9 mouse cellular contexts compared by ENCODE assay signal in the genomic region with DNA sequence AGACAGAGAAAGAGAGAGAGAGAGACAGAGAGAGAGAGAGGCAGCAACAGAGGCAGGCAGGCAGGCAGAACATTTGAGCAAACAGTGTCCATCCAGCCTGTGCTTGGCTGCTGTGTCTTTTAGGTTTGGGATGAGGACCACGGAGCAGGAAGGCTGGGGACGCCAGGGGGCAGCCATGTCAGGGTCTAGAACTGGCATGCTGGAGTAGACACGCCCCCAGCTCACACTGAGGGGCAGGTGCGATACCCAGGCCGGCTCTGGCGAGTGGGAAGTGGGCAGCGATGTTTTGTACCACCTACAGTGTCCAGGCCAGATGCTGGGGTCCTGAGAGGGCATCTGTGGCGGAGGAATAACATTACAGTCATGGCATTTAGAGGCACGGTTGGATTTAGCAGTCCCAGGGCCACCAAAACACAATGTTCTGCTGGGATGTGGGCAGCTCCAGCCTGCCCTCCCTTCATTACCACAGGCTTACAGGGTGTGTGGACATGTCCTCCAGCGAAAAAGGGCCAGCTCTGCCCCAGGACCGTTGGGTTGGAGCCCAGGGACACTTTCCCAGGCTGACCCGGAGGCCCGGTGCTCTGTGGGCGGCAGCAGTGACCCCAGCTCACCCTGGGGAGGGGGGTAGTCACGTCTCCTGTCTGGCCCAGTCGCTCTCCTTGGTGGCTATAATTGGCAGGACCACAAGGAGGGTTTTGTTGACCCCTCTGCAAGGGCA.
A peak's percentile ranks its signal among the peaks of the same experiment; 100 is the strongest.
DNase-seq lines count a peak whose midpoint lies in the region; ATAC-seq and TF ChIP-seq lines count a peak whose summit lies in the region.
"Had no signal": no experiment of that assay in that cellular context is flagged by ENCODE, and none has a peak within 500 bp of the region (broad histone marks: within the 10 kb centered on the region; RNA-seq: fewer than 3 reads in every experiment).

No protein-coding gene starts in this region.

- no peaks in the 10 kb centered on the region for H3K27me3 ChIP-seq in heart, postnatal 0 days (ENCODE audit: control insufficient read depth, insufficient read depth, low read length)

- H3K4me3 ChIP-seq in heart, postnatal 0 days (ENCODE audit: low read depth, low read length), result no peak overlapping the region
- H3K4me3 ChIP-seq: erythroblast, embryonic 14.5 days had no signal

- TF ChIP-seq CTCF in heart, postnatal 0 days (IDR thresholded peaks at IDR 0.05; ENCODE audit: low read depth), result peak; percentile 53

- TF ChIP-seq EP300 in heart, postnatal 0 days (IDR thresholded peaks at IDR 0.05; ENCODE audit: low read depth), result no peak

- DNase-seq in gastrocnemius, postnatal 10 days, result peak; percentile 21
- DNase-seq in gastrocnemius, adult 18-20 months (ENCODE audit: low spot score), result no peak
- DNase-seq in right cerebral cortex, postnatal 14 days, result peak; percentile 28
- no peak for DNase-seq in right cerebral cortex, postnatal 25 days
- no peak for DNase-seq in heart, postnatal 0 days (ENCODE audit: low spot score)
- peak; percentile 62 for DNase-seq in lung, postnatal 10 days
- no peak for DNase-seq in urinary bladder, adult 2 months (ENCODE audit: low spot score)
- DNase-seq in frontal cortex, postnatal 25 days (ENCODE audit: low spot score in 2 of 2), result no peak

- H3K4me2 ChIP-seq in heart, postnatal 0 days (ENCODE audit: low read depth, low read length), result no peak overlapping the region

- no peaks in the 10 kb centered on the region for H3K36me3 ChIP-seq in heart, postnatal 0 days (replicated peaks; ENCODE audit: control insufficient read depth, insufficient read depth, low read length)

- 45% methylated on average over 16 of the region's 16 CpGs for WGBS in heart, postnatal 0 days

- no peak for ATAC-seq in heart, postnatal 0 days (ENCODE audit: insufficient read depth, low read depth)

- H3K4me1 ChIP-seq in heart, postnatal 0 days (ENCODE audit: control insufficient read depth, insufficient read depth), result no peaks in the 10 kb centered on the region

- no peak overlapping the region for H3K27ac ChIP-seq in heart, postnatal 0 days (ENCODE audit: low read depth)

- no peaks in the 10 kb centered on the region for H3K9me3 ChIP-seq in heart, postnatal 0 days (replicated peaks; ENCODE audit: control insufficient read depth, low read length)

- no peak overlapping the region for H3K9ac ChIP-seq in heart, postnatal 0 days (replicated peaks; ENCODE audit: low read depth, low read length)

Comparison
In these comparisons a context has a peak if more than half of its experiments do, and no peak if none do; other contexts are left out.
1. DNase-seq: peak in gastrocnemius, postnatal 10 days (single experiment), right cerebral cortex, postnatal 14 days (single experiment) and lung, postnatal 10 days (single experiment); none in gastrocnemius, adult 18-20 months (single experiment), right cerebral cortex, postnatal 25 days (single experiment), heart, postnatal 0 days (single experiment), urinary bladder, adult 2 months (single experiment) and frontal cortex, postnatal 25 days (0 of 2).